Mouse (Mus musculus) cerebellum, adult 11 months (tissue): Measurements from ENCODE around the gene Bmp2k.

Experiments used
- DNase-seq: peaks from one replicate; pipeline ENCODE4 v3.0.0; 2022

The Bmp2k gene

GRCm38 (mm10) chr5:97056359-97056758, 58.9 kb downstream of the Bmp2k start:
- no peak for DNase-seq

GRCm38 (mm10) chr5:97056791-97057450, 59.4 kb downstream of the Bmp2k start:
- DNase-seq = no peak

- no peak for DNase-seq
Measured at GRCm38 (mm10) chr5:97060864-97061263, 63.4 kb downstream of the Bmp2k start.

- no peak for DNase-seq
Measured at GRCm38 (mm10) chr5:97062041-97062440, 64.6 kb downstream of the Bmp2k start.

- DNase-seq = no peak
Measured at GRCm38 (mm10) chr5:97065746-97066145, 68.3 kb downstream of the Bmp2k start.

- DNase-seq = no peak
Measured at GRCm38 (mm10) chr5:97075476-97076151, 78.1 kb downstream of the Bmp2k start.

- DNase-seq = no peak
Measured at GRCm38 (mm10) chr5:97076167-97076566, 78.7 kb downstream of the Bmp2k start.

GRCm38 (mm10) chr5:97077676-97078075, 80.2 kb downstream of the Bmp2k start:
- DNase-seq = no peak

GRCm38 (mm10) chr5:97078641-97079040, 81.2 kb downstream of the Bmp2k start:
- no peak for DNase-seq

GRCm38 (mm10) chr5:97081481-97081880, 84.0 kb downstream of the Bmp2k start:
- peak; percentile 22 for DNase-seq

GRCm38 (mm10) chr5:97083701-97084100, 86.2 kb downstream of the Bmp2k start:
- DNase-seq = no peak

GRCm38 (mm10) chr5:97084541-97084940, 87.1 kb downstream of the Bmp2k start:
- DNase-seq = no peak

GRCm38 (mm10) chr5:97085071-97085470, 87.6 kb downstream of the Bmp2k start:
- no peak for DNase-seq

- no peak for DNase-seq
Measured at GRCm38 (mm10) chr5:97087030-97087630, 89.6 kb downstream of the Bmp2k start.

- DNase-seq = no peak
Measured at GRCm38 (mm10) chr5:97087746-97088145, 90.3 kb downstream of the Bmp2k start.

GRCm38 (mm10) chr5:97088231-97088630, 90.7 kb downstream of the Bmp2k start:
- no peak for DNase-seq

- DNase-seq = no peak
Measured at GRCm38 (mm10) chr5:97089426-97089825, 91.9 kb downstream of the Bmp2k start.

GRCm38 (mm10) chr5:97090034-97090784, 92.7 kb downstream of the Bmp2k start:
- DNase-seq = no peak

GRCm38 (mm10) chr5:97092970-97093369, 95.5 kb downstream of the Bmp2k start:
- DNase-seq = no peak

GRCm38 (mm10) chr5:97095335-97095734, 97.8 kb downstream of the Bmp2k start:
- DNase-seq = no peak

- no peak for DNase-seq
Measured at GRCm38 (mm10) chr5:97097631-97098041, 100.1 kb downstream of the Bmp2k start.

- DNase-seq = no peak
Measured at GRCm38 (mm10) chr5:97099954-97100353, 102.5 kb downstream of the Bmp2k start.

- no peak for DNase-seq
Measured at GRCm38 (mm10) chr5:97108333-97108732, 110.8 kb downstream of the Bmp2k start.
